ENCODE assay signal across 10 mouse cellular contexts in the genomic region with DNA sequence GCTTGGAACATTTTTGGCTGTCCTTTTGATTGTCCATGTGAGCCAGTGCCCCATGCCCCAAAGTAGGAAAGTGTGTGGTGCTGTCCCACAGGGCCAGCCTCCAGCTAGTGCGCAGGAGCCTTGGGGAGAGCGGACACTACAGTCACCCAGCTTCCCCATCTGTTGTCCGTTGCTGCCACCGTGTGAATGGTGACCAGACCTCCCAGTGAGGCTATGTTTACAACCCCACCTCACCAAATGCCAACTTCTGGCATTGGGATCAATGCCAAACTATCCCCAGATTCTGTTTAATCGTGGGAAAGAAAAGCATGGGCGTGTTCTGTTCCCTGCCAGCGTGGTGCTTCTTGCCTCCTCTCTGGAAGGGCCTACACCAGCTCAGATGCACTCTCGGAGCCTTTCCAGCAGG. TPM values are rescaled to one million over a fixed set of nuclear protein-coding genes. Genes with fewer than 3 reads are reported as not detected.
A peak's percentile ranks its signal among the peaks of the same experiment; 100 is the strongest.
DNase-seq lines count a peak whose midpoint lies in the region; ATAC-seq and TF ChIP-seq lines count a peak whose summit lies in the region.
"Had no signal": no experiment of that assay in that cellular context is flagged by ENCODE, and none has a peak within 500 bp of the region (broad histone marks: within the 10 kb centered on the region; RNA-seq: fewer than 3 reads in every experiment).

No protein-coding gene starts in this region.

- peak; percentile 5 for DNase-seq in kidney, postnatal 0 days (ENCODE audit: low spot score)
- no peak for DNase-seq in kidney, adult 18-20 months
- peak; percentile 4 for DNase-seq in urinary bladder, postnatal 14 days (ENCODE audit: low spot score)
- DNase-seq in urinary bladder, postnatal 10 days (ENCODE audit: low spot score) = no peak
- DNase-seq in cerebellum, postnatal 36 days = peak; percentile 23 to 39
- no peak for DNase-seq in gastrocnemius, postnatal 36 days
- DNase-seq in thymus, postnatal 4 days = no peak

- ATAC-seq in kidney, postnatal 0 days (replicated peaks; ENCODE audit: low FRiP score, low read depth) = no peak
- ATAC-seq in erythroblast, adult 5-6 weeks (replicated peaks; ENCODE audit: low FRiP score, poor library complexity, severe bottlenecking) = no peak
- ATAC-seq: Patski had no signal

- no peak overlapping the region for H3K4me2 ChIP-seq in kidney, postnatal 0 days (ENCODE audit: low read length)

- no peak overlapping the region for H3K4me3 ChIP-seq in kidney, postnatal 0 days (replicated peaks; ENCODE audit: low read depth, low read length)

- intact Hi-C loops in gastrocnemius, postnatal 36 days (cut with DNase I) = loop anchor here (5.0 kb wide), 1 partner anchor 110 kb away; no protein-coding TSS in a partner anchor

- TF ChIP-seq CTCF in kidney, postnatal 0 days (IDR thresholded peaks at IDR 0.05; ENCODE audit: low read depth) = peak; percentile 32; the same call in 1 of the 2 replicates

- H3K27ac ChIP-seq in kidney, postnatal 0 days = no peak overlapping the region

- no peaks in the 10 kb centered on the region for H3K9me3 ChIP-seq in kidney, postnatal 0 days (replicated peaks; ENCODE audit: low read length)

- no peak overlapping the region for H3K9ac ChIP-seq in kidney, postnatal 0 days (ENCODE audit: low read depth, low read length)

- no peaks in the 10 kb centered on the region for H3K4me1 ChIP-seq in kidney, postnatal 0 days (replicated peaks; ENCODE audit: insufficient read depth, low read length)

- 71% methylated on average over 8 of the region's 8 CpGs for WGBS in kidney, postnatal 0 days

- no peaks in the 10 kb centered on the region for H3K27me3 ChIP-seq in kidney, postnatal 0 days (ENCODE audit: insufficient read depth, low read length)
- H3K27me3 ChIP-seq: Patski had no signal

- H3K36me3 ChIP-seq in kidney, postnatal 0 days (ENCODE audit: insufficient read depth, low read length) = no peaks in the 10 kb centered on the region

RNA-seq across cellular contexts. Expression of a gene that starts 41.1 kb away (rescaled TPM):
- polyA plus RNA-seq in kidney, postnatal 0 days (2015; fragmentation: Nextera tagmentation; extraction: Ambion mirVana) = 0.66 and 0.78 TPM in 2 replicates
- not detected for total RNA-seq in gastrocnemius, postnatal 36 days (2021)
- total RNA-seq in erythroblast, adult 5-6 weeks (2015; ENCODE audit: low replicate concordance) = not detected in 2 replicates
- not detected in 2 replicates for total RNA-seq in erythroblast, adult 5-6 weeks (2017; ENCODE audit: low replicate concordance)
- total RNA-seq: hematopoietic stem cell, adult 5-6 weeks had no signal
- polyA plus RNA-seq: Patski had no signal

RNA-seq across cellular contexts. Expression of a gene that starts 52.3 kb away (rescaled TPM):
- 4.7 and 4.8 TPM in 2 replicates for polyA plus RNA-seq in kidney, postnatal 0 days (2015; fragmentation: Nextera tagmentation; extraction: Ambion mirVana)
- 1 to 10 TPM; 1.4 to 2.5 TPM for total RNA-seq in gastrocnemius, postnatal 36 days (2021)
- total RNA-seq in erythroblast, adult 5-6 weeks (2015; ENCODE audit: low replicate concordance) = not detected in 2 replicates
- not detected in 2 replicates for total RNA-seq in erythroblast, adult 5-6 weeks (2017; ENCODE audit: low replicate concordance)
- total RNA-seq: hematopoietic stem cell, adult 5-6 weeks had no signal

RNA-seq across cellular contexts. Expression of a gene that starts 55.7 kb away (rescaled TPM):
- not detected in 2 replicates for polyA plus RNA-seq in kidney, postnatal 0 days (2015; fragmentation: Nextera tagmentation; extraction: Ambion mirVana)
- total RNA-seq in gastrocnemius, postnatal 36 days (2021) = not detected
- total RNA-seq in erythroblast, adult 5-6 weeks (2015; ENCODE audit: low replicate concordance) = not detected in 2 replicates
- not detected in 2 replicates for total RNA-seq in erythroblast, adult 5-6 weeks (2017; ENCODE audit: low replicate concordance)
- total RNA-seq: hematopoietic stem cell, adult 5-6 weeks had no signal
- polyA plus RNA-seq: Patski had no signal

Comparison
In these comparisons a context has a peak if more than half of its experiments do, and no peak if none do; other contexts are left out.
1. DNase-seq: peak in kidney, postnatal 0 days (single experiment), urinary bladder, postnatal 14 days (single experiment) and cerebellum, postnatal 36 days (2 of 2); none in kidney, adult 18-20 months (single experiment), urinary bladder, postnatal 10 days (single experiment), gastrocnemius, postnatal 36 days (0 of 2) and thymus, postnatal 4 days (single experiment).